Mouse (Mus musculus) limb, embryonic 14.5 days (tissue): Measurements from ENCODE around the gene Lrp5. TPM values are rescaled to one million over a fixed set of nuclear protein-coding genes. Genes with fewer than 3 reads are reported as not detected.
A peak's percentile ranks its signal among the peaks of the same experiment; 100 is the strongest.
"Not testable (repeated sequence)": the region's sequence is repeated elsewhere in the genome, so short reads cannot be mapped to it uniquely, and the experiment has no call there.

ENCODE experiments used
- ATAC-seq: fragments of 200-750 bp; cut with Nextera tagmentation; 2 replicates; pipeline ENCODE4 v1.8.0; 2017; ENCODE audit warnings: low read depth, moderate number of reproducible peaks, moderate TSS enrichment; ENCODE audit not compliant: low FRiP score
- DNase-seq: peaks from one replicate; pipeline ENCODE4 v3.0.0-alpha.2; 2015; ENCODE audit warnings: low spot score
- H3K27ac ChIP-seq: fragments of 300-500 bp; sonication (generic); replicated peaks from 2 replicates; pipeline ENCODE4 v1.5.1; 2014; ENCODE audit warnings: low read depth, mild to moderate bottlenecking, low read length, moderate library complexity, mixed read lengths
- H3K27me3 ChIP-seq: fragments of 300-500 bp; sonication (generic); 2 replicates; pipeline ENCODE4 v1.6.1; 2014; ENCODE audit warnings: low read length, mixed read lengths; ENCODE audit not compliant: control insufficient read depth, insufficient read depth
- H3K36me3 ChIP-seq: fragments of 300-500 bp; sonication (generic); 2 replicates; pipeline ENCODE4 v1.6.1; 2014; ENCODE audit warnings: mild to moderate bottlenecking, low read length, moderate library complexity, mixed read lengths; ENCODE audit not compliant: control insufficient read depth, insufficient read depth
- H3K4me1 ChIP-seq: fragments of 300-500 bp; sonication (generic); 2 replicates; pipeline ENCODE4 v1.6.1; 2014; ENCODE audit warnings: antibody characterized with exemption, low read length, mixed read lengths; ENCODE audit not compliant: control insufficient read depth, insufficient read depth
- H3K4me2 ChIP-seq: fragments of 300-500 bp; sonication (generic); replicated peaks from 2 replicates; pipeline ENCODE4 v1.6.1; 2014; ENCODE audit warnings: low read depth, mild to moderate bottlenecking, low read length, moderate library complexity; ENCODE audit not compliant: severe bottlenecking
- H3K4me3 ChIP-seq: fragments of 300-500 bp; sonication (generic); replicated peaks from 2 replicates; pipeline ENCODE4 v1.5.1; 2014; ENCODE audit warnings: low read length
- H3K9ac ChIP-seq: fragments of 300-500 bp; sonication (generic); 2 replicates; pipeline ENCODE4 v1.6.1; 2014; ENCODE audit warnings: mild to moderate bottlenecking, low read depth, low read length, moderate library complexity; ENCODE audit not compliant: severe bottlenecking
- H3K9me3 ChIP-seq: fragments of 300-500 bp; sonication (generic); 2 replicates; pipeline ENCODE4 v1.6.1; 2016; ENCODE audit warnings: low read length; ENCODE audit not compliant: control insufficient read depth
- POLR2A ChIP-seq: fragments of 200-500 bp; IDR thresholded peaks from 2 replicates; pipeline ENCODE4 v1.8.0; 2012; ENCODE audit warnings: inconsistent platforms, mild to moderate bottlenecking, moderate library complexity, borderline replicate concordance; ENCODE audit not compliant: insufficient read depth, insufficient read length; ENCODE audit errors: extremely low read depth
- WGBS: fragments of 180-500 bp; shearing (Covaris S2); extraction: QIAGEN DNeasy Blood & Tissue Kit; methylation state at CpG from one replicate; pipeline ENCODE4 v1.1.7; 2014; 5-methylcytosine and 5-hydroxymethylcytosine counted together
- polyA plus RNA-seq, 2 experiments: library from polyadenylated mRNA; depleted of rRNA in 1 of 2; stranded (reverse) in 1 of 2; unstranded in 1 of 2; fragments of >200 nt; fragmentation: Nextera tagmentation in 1 of 2; extraction: Ambion mirVana in 1 of 2; gene quantifications; 2 replicates each; pipeline versions ENCODE4 v1.2.1 to v1.2.3; 2012 to 2014

The Lrp5 gene
- polyA plus RNA-seq, 2 experiments: 9.5 to 36.3 TPM

- H3K4me3 ChIP-seq: no peak overlapping the region
- H3K9ac ChIP-seq: no peak overlapping the region
- H3K27me3 ChIP-seq: no peaks in the 10 kb centered on the region
- DNase-seq (no peak), ATAC-seq (no peak)
- H3K4me1 ChIP-seq: no peaks in the 10 kb centered on the region
- peaks cover 86% of the 10 kb centered on the region for H3K36me3 ChIP-seq
- 84% methylated on average over 7 of the region's 7 CpGs for WGBS
- no peak overlapping the region for H3K4me2 ChIP-seq
- H3K9me3 ChIP-seq: no peaks in the 10 kb centered on the region
- no peak overlapping the region for H3K27ac ChIP-seq
- no peak for TF ChIP-seq POLR2A
These were observed 92.8 kb downstream of the Lrp5 start for GRCm38 (mm10) chr19:3593379-3594055.

- ATAC-seq (no peak), DNase-seq (no peak)
- no peaks in the 10 kb centered on the region for H3K27me3 ChIP-seq
- TF ChIP-seq POLR2A: no peak
- H3K27ac ChIP-seq: no peak overlapping the region
- no peak overlapping the region for H3K4me3 ChIP-seq
- no peaks in the 10 kb centered on the region for H3K9me3 ChIP-seq
- no peak overlapping the region for H3K9ac ChIP-seq
- H3K36me3 ChIP-seq: peaks cover 91% of the 10 kb centered on the region
- H3K4me2 ChIP-seq: no peak overlapping the region
- 98% methylated on average over 4 of the region's 4 CpGs for WGBS
- no peaks in the 10 kb centered on the region for H3K4me1 ChIP-seq
These were observed 96.4 kb downstream of the Lrp5 start for GRCm38 (mm10) chr19:3589968-3590367.

- no peak overlapping the region for H3K27ac ChIP-seq
- no peak for TF ChIP-seq POLR2A
- no peaks in the 10 kb centered on the region for H3K27me3 ChIP-seq
- WGBS: 87% methylated on average over 5 of the region's 5 CpGs
- H3K4me1 ChIP-seq: no peaks in the 10 kb centered on the region
- no peak overlapping the region for H3K9ac ChIP-seq
- ATAC-seq: no peak
- no peak for DNase-seq
- H3K36me3 ChIP-seq: peaks cover 91% of the 10 kb centered on the region
- H3K9me3 ChIP-seq: no peaks in the 10 kb centered on the region
- no peak overlapping the region for H3K4me2 ChIP-seq
- no peak overlapping the region for H3K4me3 ChIP-seq
These were observed 96.8 kb downstream of the Lrp5 start for GRCm38 (mm10) chr19:3589547-3589946.

GRCm38 (mm10) chr19:3587729-3588128 is 98.6 kb downstream of the Lrp5 start:
- H3K4me1 ChIP-seq, H3K4me3 ChIP-seq, H3K27me3 ChIP-seq, ATAC-seq, H3K4me2 ChIP-seq, H3K9me3 ChIP-seq, H3K9ac ChIP-seq, H3K27ac ChIP-seq, DNase-seq: not testable (repeated sequence)
- 98% methylated on average over 5 of the region's 5 CpGs for WGBS
- peaks cover 84% of the 10 kb centered on the region for H3K36me3 ChIP-seq

- ATAC-seq (peak; percentile 46; the same call in 1 of the 2 replicates), DNase-seq (peak; percentile 40)
- Histone ChIP-seq H3K4me2 (no peak overlapping the region), H3K9ac (no peak overlapping the region), H3K27ac (no peak overlapping the region), H3K27me3 (no peaks in the 10 kb centered on the region), H3K9me3 (no peaks in the 10 kb centered on the region), H3K4me1 (no peaks in the 10 kb centered on the region), H3K36me3 (peaks cover 73% of the 10 kb centered on the region), H3K4me3 (no peak overlapping the region)
- TF ChIP-seq POLR2A: no peak
- WGBS: 46% methylated on average over 1 of the region's 1 CpGs
These were observed 99.8 kb downstream of the Lrp5 start for GRCm38 (mm10) chr19:3586540-3586939.
